Mouse (Mus musculus): ENCODE data around the gene 1700029F12Rik.
"Not testable (repeated sequence)": the region's sequence is repeated elsewhere in the genome, so short reads cannot be mapped to it uniquely, and the experiment has no call there.

The 1700029F12Rik gene

DNA sequence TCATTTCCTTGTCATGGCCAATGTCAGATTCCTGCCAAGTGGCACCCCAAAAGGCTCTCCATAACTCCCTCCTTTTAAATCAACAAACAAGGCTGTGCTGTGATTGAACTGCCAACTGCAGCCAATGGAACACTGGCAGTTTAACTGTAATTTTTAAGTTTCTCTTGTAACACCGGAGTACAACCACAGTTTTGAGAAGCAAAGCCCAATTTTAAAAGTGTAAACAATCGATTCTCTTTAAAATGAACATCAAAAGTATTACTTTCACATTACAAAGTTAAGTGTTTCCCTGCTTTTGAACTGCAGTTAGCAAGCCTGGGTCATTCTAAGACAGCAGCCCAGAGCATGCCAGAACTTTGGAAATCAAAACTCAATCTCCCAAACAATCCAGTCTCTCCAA is at the start of gene 1700029F12Rik:
TSS of gene 1700029F12Rik (minus strand) at position 101 of the 400 bp plus-strand sequence.
- no peak for DNase-seq (ENCODE audit: low spot score)

DNA sequence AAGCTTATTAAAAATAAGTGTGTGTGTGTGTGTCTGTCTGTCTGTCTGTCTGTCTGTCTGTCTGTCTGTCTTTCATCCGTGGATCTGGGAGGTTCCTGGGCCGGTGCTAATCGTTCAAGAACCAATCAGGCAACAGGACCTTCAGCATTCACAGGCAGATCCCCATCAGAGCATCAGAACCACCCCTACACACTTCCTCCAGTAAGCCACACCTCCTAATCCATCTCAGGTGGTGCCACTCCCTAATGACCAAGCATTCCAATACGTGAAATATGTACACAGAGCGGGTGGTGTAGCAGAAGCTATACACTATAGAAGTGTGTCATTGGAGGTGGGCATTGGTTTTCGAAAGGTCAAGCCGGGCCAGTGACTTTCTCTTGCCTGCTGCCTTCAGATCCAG is 48.3 kb upstream of the 1700029F12Rik start:
- DNase-seq (ENCODE audit: low spot score): no peak

GRCm38 (mm10) chr13:97080615-97081014 is 46.5 kb upstream of the 1700029F12Rik start:
- no peak for DNase-seq (ENCODE audit: low spot score)

- no peak for DNase-seq (ENCODE audit: low spot score)
These were observed 46.0 kb upstream of the 1700029F12Rik start for GRCm38 (mm10) chr13:97080201-97080600.

- DNase-seq (ENCODE audit: low spot score): no peak
These were observed 43.4 kb upstream of the 1700029F12Rik start for GRCm38 (mm10) chr13:97077556-97077955.

DNA sequence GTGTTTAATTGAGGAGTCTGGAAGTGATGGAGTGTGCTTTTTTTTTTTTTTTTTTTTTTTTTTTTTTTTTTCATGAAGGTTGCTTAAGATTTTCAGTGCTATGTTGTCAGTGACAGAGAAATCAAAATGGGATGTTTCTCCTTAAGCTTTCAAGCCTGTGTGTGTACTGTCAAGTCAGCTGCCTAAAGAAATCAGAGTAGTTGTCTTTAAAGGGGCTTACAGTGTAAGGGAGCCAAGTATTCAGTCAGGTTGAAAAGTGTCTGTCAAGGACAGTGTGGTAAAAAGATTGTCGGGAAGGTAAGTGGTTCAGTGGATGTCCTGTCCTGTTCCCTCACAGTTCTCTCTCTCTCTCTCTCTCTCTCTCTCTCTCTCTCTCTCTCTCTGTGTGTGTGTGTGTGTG is 39.3 kb upstream of the 1700029F12Rik start:
- DNase-seq (ENCODE audit: low spot score): no peak

- DNase-seq (ENCODE audit: low spot score): no peak
These were observed 37.6 kb upstream of the 1700029F12Rik start for GRCm38 (mm10) chr13:97071626-97072241.

DNA sequence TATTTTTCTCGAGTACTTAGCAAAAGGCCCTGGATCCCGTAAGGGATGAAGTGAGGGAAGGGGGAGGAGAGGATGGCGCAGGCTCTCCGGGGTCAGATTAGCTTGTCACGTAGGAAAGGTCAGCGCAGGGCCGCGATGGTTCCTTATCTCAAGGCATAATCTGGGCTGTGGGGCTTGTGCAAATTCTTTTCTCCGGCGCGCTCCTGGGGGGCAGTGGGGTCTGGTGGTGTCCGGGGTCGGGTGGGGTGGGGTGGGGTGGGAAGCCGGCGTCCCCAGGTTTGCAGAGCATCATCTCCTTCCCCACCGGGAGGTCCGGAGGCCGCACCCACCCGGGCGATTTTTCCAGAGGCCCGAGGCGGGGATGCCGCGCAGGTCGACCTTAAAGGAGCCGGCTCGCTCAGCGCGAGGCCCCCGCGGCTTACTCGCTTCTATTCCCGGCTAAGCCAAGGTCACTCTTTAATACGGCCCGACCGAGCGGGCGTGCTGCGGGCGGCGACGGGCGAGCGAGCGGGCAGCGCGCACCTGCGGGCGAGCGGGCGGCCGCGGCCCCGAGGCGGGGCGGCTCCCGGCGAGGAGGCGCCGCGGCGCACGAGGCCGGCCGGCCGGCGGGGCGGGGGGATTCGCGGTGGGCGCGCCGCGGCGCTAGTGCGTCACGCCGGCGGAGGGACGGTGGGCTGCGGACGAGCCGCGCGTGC is 36.9 kb upstream of the 1700029F12Rik start:
- DNase-seq (ENCODE audit: low spot score): no peak

GRCm38 (mm10) chr13:97068151-97068550 is 34.0 kb upstream of the 1700029F12Rik start:
- DNase-seq (ENCODE audit: low spot score): no peak

- DNase-seq (ENCODE audit: low spot score): no peak
These were observed 33.5 kb upstream of the 1700029F12Rik start for GRCm38 (mm10) chr13:97067691-97068090.

DNA sequence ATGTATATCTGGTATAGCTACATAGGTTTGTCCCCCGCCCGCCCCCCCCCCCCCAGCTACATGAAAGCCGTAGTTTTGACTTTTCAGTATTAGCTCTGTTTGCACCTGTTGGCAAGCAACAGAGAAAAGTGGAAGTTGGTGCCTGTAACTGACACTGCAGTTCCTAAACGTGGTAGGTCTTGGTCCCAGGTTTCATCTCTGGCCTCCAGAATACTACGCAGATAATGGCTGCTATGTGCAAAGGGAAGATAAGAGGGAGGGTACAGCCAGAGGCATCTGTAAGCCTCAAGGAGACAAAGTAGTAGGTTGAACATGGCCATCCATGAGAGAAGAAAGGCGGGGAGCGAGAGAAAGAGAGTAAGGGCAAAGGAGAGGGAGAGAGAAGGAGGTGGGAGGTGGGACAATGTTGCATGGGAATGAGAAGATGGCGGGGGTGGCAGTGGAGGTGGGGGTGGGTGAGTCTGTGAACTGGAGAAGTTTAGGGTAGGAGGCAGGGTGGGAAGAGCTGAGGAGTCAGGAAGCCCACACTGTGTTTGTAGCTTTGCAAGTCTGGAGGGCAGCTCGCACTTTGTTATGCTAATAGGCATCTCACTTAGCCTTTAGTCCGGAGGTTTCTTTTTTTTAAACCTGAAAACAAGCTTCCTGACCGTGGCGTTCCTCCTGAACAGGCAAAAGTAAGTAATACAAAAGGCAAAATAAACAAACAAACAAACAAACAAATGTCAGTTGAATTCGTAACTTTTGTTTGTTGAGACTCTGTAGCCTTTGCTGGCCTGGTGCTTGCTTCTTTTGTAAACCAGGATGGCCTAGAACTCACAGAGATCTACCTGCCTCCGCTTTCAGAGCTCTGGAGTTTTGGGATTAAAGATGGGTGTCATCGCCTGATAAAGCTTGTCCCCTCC is 32.7 kb upstream of the 1700029F12Rik start, which contains the start of gene Fam169a:
TSS of gene Fam169a (plus strand) at position 638 of the 902 bp plus-strand sequence.
- DNase-seq (ENCODE audit: low spot score): no peak

DNA sequence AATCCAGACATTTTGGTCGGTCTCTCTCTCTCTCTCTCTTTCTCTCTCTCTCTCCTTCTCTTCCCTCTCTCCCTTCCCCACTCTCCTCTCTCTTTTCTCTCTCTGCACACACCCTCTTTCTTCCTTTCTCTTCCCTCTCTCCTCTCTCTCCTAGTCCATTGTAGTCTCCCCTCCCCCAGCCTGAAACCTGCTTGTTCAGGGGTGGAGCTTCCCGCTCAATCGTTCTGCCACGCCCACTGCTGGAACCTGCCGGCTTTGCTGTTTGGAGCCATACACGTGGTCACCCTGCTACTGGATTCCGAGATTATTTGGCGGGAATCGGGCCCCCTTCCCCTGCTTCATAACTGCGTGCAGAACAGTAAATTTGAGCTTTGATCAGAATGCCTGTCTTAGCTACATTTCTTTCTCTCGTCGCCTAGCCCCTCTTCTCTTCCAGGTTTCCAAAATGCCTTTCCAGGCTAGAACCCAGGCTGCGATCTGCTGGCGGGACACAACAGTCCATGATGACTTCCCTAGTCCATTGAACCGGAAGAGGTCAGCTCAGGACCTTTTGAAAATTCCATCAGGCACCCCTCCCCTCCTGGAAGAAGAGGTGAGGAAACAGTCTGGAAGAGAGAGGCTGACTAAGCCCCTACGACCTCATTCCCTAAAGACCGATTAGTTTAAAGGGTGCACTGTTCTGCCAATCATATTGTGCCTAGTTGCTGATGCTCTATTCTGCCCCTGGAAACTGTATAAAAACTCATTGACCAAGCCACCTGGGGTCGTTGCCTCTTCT is 30.9 kb upstream of the 1700029F12Rik start:
- DNase-seq (ENCODE audit: low spot score): not testable (repeated sequence)

DNA sequence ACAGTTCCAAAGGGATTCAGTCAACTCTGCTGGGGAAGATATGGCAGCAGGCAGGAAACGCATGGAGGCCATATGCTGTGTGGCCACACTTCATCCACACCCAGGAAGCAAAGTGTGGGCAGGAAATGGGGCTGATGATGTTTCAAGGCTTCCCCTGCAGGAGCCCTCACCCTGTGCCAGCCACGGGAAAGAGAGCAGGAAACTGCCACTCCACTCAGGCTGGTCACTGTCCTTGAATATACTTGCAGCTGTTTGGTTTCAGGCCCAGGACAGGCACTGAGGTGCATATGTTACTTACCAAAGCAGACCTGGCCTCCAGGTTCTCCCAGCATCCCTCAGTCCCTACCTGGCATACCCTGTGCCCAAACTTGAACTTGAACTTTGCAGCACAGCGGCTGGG is 30.3 kb upstream of the 1700029F12Rik start:
- DNase-seq (ENCODE audit: low spot score): no peak

GRCm38 (mm10) chr13:97063431-97063830 is 29.3 kb upstream of the 1700029F12Rik start:
- no peak for DNase-seq (ENCODE audit: low spot score)

GRCm38 (mm10) chr13:97062151-97062550 is 28.0 kb upstream of the 1700029F12Rik start:
- DNase-seq (ENCODE audit: low spot score): no peak

DNA sequence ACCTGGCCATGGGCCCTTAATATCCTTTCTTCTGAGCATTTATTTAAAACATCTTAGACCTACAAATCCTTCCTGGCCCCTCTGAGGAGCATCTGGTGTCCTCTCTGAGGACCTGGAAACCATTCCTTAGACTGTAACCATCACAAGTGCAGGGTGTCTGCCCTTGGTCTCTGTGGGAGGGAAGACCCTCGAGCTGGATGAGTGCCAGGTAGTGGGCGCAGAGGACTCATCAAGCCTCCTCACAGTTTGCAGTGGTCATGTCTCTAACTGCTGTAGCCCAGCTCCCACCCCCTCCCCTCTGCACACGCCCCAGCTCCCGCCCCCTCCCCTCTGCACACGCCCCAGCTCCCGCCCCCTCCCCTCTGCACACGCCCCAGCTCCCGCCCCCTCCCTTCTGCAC is 26.2 kb upstream of the 1700029F12Rik start:
- no peak for DNase-seq (ENCODE audit: low spot score)

- no peak for DNase-seq (ENCODE audit: low spot score)
These were observed 25.6 kb upstream of the 1700029F12Rik start for GRCm38 (mm10) chr13:97059746-97060145.

DNA sequence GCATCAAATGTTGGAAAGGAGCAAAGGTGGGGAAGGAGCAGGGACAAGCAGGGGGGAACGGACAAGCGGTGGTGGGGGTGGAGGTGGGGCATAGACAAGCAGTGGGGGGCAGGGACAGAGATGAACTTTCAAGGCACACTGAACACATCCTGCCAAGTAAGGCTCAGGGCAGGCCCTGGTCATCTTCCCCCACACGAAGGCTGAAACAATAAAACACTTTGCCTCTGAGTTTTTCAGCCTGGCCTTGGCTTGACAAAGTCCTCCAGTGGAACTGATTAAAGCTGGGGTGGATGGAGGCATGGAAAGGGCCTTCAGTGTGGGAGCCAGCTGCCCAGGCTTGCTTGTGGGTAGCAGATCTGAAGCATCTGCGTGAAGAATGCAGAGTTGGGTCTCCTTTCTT is 23.7 kb upstream of the 1700029F12Rik start:
- DNase-seq (ENCODE audit: low spot score): no peak

DNA sequence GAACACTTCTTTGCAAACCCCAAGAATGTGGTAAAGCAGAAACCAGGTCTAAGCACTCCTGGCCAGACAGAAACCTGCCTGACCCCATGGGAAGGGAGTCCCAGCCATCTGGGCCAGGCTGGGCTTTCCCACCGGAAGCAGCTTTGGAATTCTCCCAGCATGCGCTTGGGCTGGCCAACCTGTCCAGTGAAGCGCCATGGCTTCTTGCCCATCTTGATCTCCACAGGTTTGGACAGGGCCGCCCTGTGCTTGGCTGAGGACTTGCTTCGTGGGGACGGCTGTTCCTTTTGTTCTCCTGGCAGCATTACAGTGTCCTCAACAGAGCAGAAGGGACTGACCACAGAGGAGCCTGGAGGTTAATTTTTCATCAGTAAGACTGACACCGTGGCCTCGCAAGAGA is 19.7 kb upstream of the 1700029F12Rik start:
- DNase-seq (ENCODE audit: low spot score): no peak

DNA sequence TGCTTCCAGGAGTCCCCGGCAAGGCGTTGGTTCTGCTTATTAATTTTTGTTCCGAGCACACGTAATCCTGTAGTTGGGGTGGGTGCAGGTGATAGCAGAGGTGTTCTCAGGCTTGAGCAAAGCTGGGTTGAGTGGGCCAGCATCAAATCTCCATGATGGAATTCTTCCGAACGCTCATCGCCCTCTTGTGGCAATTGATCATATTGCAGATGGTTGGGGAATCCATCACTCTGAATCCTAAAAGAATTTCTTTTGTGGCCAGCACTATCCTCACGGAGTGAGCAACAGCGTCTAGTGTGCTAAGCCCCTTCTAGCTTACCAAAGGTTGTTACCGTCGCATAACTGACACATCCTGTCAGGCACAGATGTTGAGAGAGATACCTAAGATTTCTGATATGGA is 18.5 kb upstream of the 1700029F12Rik start:
- no peak for DNase-seq (ENCODE audit: low spot score)

- no peak for DNase-seq (ENCODE audit: low spot score)
These were observed 17.0 kb upstream of the 1700029F12Rik start for GRCm38 (mm10) chr13:97051158-97051557.

DNA sequence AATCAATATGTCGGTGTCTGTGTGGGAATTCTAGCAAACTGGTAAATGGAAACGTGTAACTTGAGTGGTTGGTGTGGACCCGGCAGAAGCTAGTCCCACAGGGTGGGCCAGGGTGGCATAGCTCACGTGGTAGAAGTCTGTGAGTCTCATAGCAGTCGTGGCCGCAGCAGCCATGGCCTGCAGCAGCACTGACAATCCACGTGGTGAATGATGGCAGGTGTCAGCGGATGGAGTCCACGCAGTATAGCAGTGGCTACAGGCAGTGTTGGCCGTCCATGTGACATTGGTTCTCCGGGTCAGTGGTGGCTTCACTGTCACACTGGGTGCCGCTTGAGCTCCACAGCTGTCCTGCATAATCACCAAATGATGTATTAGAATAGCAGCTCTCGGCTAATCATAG is 4.1 kb downstream of the 1700029F12Rik start:
- DNase-seq (ENCODE audit: low spot score): no peak
